Mouse (Mus musculus): ENCODE results near the gene Litaf.
"Not testable (repeated sequence)": the region's sequence is repeated elsewhere in the genome, so short reads cannot be mapped to it uniquely, and the experiment has no call there.

Litaf gene

DNA sequence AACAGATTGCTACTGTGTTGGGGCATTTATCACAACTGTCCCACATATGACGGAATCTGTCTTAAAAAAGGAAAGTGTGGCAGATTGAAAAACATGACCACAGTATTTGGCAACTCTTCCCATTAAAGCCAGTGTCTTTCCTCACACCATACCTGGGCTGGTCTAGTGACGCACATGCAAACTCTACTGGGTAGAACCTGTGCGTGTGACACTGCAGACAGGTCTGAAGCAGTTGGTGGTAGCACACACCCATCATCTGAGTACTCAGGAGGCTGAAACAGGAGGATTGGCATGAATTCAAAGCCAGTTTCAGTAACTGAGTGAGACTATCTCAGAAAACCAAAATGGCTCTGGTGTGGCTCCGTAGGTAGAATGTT is 43.9 kb downstream of the Litaf start:
- no peak for DNase-seq (ENCODE audit: low spot score)

- peak; percentile 35 for DNase-seq (ENCODE audit: low spot score)
Measured at GRCm38 (mm10) chr16:11021403-11022112, 44.4 kb downstream of the Litaf start.

- DNase-seq (ENCODE audit: low spot score), result no peak
Measured at GRCm38 (mm10) chr16:11017807-11018595, 48.0 kb downstream of the Litaf start.

GRCm38 (mm10) chr16:11016353-11016752 is 49.6 kb downstream of the Litaf start:
- DNase-seq (ENCODE audit: low spot score), result no peak

DNA sequence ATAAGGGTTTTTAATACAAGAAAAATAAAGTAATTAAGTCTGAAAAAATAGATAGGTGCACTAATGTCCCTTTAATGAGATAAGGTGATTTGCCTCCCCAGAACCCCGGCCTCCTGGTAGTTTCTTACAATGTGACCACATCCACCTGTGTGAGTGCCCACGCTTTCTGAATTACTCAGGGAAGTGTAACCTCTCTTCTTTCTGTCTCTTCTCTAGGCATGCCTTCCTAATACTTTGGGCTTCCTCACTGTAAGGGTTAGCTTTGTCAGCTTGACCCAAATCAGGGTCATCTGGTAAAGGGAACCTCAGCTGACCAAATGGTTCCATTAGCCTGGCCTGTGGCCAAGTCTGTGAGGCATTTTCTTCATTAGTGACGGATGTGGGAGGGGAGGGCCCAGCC is 51.5 kb downstream of the Litaf start:
- no peak for DNase-seq (ENCODE audit: low spot score)

GRCm38 (mm10) chr16:11013464-11014147 is 52.4 kb downstream of the Litaf start:
- DNase-seq (ENCODE audit: low spot score), result not testable (repeated sequence)

- peak; percentile 38 for DNase-seq (ENCODE audit: low spot score)
Measured at GRCm38 (mm10) chr16:11012571-11013463, 53.1 kb downstream of the Litaf start.

DNA sequence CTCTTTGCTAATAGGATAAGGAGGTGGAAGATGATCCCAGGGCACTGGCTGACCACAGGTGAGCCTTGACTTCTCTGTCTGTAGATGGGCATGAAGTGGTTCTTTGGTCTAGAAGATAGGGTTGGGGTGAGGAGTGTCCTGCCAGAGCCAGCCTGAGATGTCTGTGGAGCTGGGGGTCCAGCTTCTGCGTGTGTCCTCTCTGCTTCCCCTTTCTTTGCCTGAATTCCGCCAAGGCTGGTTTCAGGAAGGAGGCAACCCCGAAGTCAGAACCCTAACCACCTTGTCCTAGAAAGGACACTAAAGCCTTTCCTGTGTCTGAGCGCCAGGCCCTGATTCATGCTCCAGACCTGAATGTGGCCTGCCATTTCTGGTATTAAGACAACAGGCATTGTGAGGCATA is 54.0 kb downstream of the Litaf start:
- DNase-seq (ENCODE audit: low spot score), result no peak

GRCm38 (mm10) chr16:11011206-11011605 is 54.8 kb downstream of the Litaf start:
- no peak for DNase-seq (ENCODE audit: low spot score)

- DNase-seq (ENCODE audit: low spot score), result no peak
Measured at GRCm38 (mm10) chr16:11010270-11010669, 55.7 kb downstream of the Litaf start.

GRCm38 (mm10) chr16:11008162-11008991 is 57.6 kb downstream of the Litaf start:
- DNase-seq (ENCODE audit: low spot score), result peak; percentile 93

DNA sequence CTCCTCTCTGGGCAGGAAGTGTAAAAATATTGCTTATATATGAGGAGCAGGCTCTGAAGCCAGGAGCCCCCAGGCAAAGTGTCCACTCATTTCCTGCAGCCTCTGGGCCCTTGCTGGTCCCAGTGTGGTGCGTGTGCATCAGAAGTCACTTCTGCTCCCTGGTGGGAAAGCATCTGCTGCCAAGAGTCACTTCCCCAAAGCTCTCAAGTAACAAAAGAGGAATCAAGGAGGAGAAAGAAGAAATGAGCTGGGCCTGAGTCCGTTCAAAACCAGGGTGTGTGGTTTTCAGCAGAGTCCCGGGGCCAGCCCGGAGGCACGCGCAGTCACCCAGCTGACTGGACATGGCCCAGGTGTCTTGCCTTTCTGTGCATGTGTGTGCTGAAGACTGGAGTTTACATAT is 59.9 kb downstream of the Litaf start:
- DNase-seq (ENCODE audit: low spot score), result no peak

- DNase-seq (ENCODE audit: low spot score), result no peak
Measured at GRCm38 (mm10) chr16:11001703-11002659, 64.0 kb downstream of the Litaf start.

- no peak for DNase-seq (ENCODE audit: low spot score)
Measured at GRCm38 (mm10) chr16:10999809-11000208, 66.1 kb downstream of the Litaf start.

GRCm38 (mm10) chr16:10998224-10998623 is 67.7 kb downstream of the Litaf start:
- no peak for DNase-seq (ENCODE audit: low spot score)

DNA sequence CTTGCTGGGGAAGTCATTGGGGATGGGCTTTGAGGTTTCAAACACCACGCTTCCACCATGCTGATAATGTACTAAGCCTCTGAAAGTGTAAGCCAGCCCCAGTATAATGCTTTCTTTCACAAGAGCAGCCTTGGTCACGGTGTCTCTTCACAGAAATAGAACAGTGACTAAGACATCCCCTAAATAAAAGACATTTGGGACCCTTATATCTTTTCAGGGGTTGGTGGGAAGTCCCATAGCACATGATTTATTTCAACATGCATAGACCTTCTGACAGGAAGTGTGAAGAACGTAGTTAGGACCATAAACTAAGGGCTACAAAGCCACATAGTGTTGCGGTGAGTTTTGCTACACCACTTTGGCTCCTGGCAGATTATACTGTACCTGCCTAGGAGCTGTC is 69.4 kb downstream of the Litaf start:
- no peak for DNase-seq (ENCODE audit: low spot score)

GRCm38 (mm10) chr16:10993032-10993744 is 72.8 kb downstream of the Litaf start:
- peak; percentile 96 for DNase-seq (ENCODE audit: low spot score)

- DNase-seq (ENCODE audit: low spot score), result peak; percentile 65
Measured at GRCm38 (mm10) chr16:10992090-10993031, 73.6 kb downstream of the Litaf start.
